Mouse (Mus musculus) skeletal muscle tissue, adult 2 months (tissue): ENCODE measurements around the gene Vmn1r192.
"Not testable (repeated sequence)": the region's sequence is repeated elsewhere in the genome, so short reads cannot be mapped to it uniquely, and the experiment has no call there.

Source experiments
- DNase-seq: peaks from one replicate; pipeline ENCODE4 v3.0.0-alpha.2; 2012; ENCODE audit warnings: low read depth, low spot score

The Vmn1r192 gene

DNA sequence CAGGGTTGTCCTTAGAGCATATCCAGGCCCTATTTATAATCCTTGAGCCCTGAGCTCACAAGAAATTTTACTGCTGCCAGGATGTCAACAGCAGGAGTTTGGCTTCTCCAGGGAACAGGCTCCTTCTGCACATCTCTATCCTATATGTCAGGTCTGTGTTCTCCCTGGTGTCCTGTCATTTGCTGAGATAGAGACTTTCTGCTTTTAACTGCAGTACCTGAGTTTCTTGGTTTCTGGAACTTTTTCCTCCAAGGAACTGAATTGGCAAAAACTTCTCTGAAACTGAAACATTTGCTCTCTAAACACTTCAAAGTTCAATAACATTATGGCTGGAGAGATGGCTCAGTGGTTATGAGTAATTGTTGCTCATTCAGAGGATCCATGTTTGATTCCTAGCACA, at the start of gene Vmn1r192:
Gene Vmn1r192 (minus strand): TSS at position 101 of the 400 bp plus-strand sequence.
- no peak for DNase-seq

DNA sequence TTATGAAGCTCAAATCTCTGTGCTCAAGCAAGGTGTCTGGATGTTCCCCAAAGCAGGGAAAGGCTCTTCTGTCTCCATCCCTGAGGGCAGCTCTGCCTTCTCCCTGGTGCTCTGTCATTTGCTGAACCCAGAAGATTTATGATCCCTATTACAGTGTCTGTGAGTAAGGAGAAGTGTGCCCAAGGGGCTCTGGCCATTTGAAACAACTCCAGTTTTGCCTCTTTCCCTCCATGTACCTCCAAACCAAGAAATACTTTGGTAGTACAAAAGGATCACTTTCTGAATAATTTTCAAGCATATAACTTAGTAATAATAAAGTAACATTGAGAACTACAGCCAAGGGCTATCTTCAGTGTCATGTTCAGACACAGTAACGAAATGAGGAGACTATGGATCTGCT, 32.1 kb upstream of the Vmn1r192 start, which contains the start of gene Vmn1r193:
Gene Vmn1r193 (minus strand): TSS at position 101 of the 400 bp plus-strand sequence.
- not testable (repeated sequence) for DNase-seq

DNA sequence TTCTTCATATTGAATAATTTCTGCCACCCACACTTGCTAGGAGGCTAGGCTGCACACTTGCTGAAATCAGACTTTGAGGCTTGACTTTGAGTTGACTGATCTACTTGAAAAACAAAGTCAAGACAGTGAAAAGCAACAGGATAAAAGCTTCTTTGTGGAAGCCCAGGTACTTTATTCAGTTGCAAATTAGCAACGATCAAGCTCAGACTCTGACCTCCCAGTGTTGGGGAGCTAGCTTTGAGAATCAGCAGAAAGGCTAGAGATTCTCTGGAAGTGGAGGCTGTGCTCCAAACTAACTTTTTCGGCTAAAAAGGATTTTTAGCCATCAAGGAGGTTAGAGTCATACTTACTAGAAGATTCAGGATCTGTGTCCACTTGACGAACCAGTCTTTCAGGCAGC, 1.8 kb upstream of the Vmn1r192 start:
- DNase-seq: not testable (repeated sequence)

DNA sequence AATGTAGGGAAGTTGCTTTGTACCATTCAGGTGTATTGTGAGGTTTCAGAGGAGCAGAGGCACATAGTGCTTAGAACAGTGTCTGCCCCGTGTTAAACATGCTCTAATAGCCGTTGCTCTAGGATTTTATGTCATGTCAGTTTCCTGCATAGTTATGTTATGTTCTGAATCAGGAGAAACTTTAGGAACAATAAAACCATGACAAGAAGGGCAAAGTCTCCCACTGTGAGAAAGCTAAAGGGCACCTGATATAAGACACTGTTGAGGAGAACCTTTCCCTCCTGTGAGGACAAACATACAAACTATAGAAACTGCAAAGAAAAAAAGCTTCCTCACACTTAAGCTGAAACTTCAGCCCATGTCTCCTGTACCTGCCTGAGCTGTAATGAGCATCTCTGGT, 556 bp downstream of the Vmn1r192 start:
- DNase-seq: no peak

DNA sequence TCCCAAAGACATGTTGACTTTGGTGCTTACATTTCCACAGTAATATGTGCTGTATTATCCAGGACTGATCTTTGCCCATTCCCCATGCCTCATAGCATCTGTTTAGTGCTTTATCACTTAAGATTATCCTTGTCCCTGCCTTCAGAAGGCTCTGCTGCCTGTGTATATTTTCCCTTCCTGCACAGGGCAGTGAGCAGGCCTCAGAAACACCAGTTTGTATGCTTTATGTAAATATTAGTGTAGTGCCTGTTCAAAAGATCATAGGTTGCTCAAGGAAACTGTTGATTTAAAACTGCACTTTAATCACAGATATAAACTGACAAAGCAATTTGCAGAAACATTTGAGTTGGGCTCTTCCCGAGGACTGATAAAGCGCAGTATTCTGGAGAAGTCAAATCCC, 1.6 kb downstream of the Vmn1r192 start:
- DNase-seq: no peak

DNA sequence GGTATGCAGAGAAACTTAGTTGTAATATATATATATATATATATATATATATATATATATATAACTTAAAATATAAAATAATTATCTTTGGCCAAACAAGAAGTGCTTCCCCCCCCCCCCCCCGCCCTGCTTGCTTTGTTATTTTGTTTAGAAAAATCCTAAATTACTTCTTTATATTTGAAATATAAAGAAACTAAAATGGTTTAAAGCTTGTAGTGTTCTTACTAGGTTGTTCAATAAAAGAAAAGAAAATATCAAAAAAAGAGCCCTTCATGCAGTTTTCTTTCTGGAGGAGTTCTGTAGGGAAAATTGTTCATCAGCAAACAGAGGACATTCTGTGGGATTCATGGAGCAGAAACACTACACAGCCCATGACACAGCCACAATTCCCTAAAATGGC, 7.1 kb downstream of the Vmn1r192 start, which contains the start of gene Vmn1r191:
Gene Vmn1r191 (minus strand): TSS at position 101 of the 400 bp plus-strand sequence.
- DNase-seq: no peak

DNA sequence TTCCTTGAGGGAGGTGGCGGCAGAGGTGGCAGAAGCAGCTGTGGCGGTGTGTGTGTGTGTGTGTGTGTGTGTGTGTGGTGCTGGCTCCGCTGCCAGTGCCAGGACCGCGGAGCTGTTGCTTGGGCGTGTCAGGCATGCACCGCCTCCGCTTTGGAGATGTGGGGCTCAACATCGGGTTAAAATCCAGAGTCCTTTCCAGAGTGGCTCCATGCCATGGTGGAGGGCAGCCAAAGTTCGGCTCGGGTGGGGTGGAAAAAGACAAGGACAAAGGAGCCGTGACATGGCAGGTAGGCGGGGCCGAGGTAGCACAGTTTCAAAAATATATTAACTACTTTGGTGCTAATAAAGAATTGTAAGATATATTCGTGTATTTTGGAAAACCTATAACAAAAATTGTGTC, 22.5 kb downstream of the Vmn1r192 start:
- no peak for DNase-seq

DNA sequence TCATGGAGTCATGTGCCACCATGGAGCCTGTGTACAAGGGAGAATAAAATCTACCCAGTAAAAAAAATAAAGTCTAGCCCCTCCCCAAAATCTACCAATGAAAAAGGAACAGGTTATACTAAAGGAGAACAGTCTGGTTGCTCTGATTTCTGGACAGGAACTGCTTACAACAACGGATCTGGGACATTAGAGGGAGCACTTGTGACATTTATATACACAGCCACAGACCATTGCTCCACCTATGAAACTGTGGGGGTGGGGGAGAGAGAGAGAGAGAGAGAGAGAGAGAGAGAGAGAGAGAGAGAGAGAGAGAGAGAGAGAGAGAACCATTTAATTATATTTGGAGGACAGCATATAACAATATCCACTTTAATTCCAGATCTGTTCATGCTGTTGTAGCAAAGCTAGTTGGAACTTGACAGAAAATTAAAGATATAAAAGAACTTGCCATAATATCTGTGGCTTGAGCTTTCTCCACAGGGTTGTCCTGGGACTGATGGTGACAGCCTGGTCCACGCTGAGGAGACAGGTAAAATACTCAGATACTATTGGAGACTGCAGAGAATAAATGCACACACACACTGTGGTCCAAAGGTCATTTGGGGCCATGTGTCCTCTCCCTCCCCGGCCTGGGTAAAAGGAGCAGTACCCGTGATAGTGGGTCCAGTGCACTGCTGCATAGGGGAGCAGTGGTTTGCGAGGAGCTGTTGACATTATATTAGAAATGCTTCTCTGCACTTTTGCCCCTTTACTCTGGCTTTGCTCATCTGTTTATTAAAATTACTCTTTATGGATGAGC, 54.2 kb downstream of the Vmn1r192 start:
- DNase-seq: not testable (repeated sequence)
